Mouse (Mus musculus) spleen, postnatal 10 days (tissue): ENCODE measurements at regions not wholly inside any gene's neighbourhood (a gene's known extent, or its start where the extent isn't known, plus 50 kb on each side); places are given as distances from the start of the nearest gene placed in this dataset.
"Not testable (repeated sequence)": the region's sequence is repeated elsewhere in the genome, so short reads cannot be mapped to it uniquely, and the experiment has no call there.

Experiments used
- DNase-seq, 2 experiments: peaks; one replicate each; pipeline ENCODE4 v3.0.0; 2021 to 2022; ENCODE audit warnings: low spot score in 2 of 2

- DNase-seq = no peak
Measured at GRCm38 (mm10) chr16:15157852-15158251, 159.4 kb upstream of the Gm21897 start.

GRCm38 (mm10) chr16:15175516-15175915 lies 141.7 kb upstream of the Gm21897 start:
- DNase-seq = no peak

GRCm38 (mm10) chr16:15185714-15186113 lies 131.5 kb upstream of the Gm21897 start:
- DNase-seq = no peak

- no peak for DNase-seq
Measured at GRCm38 (mm10) chr16:15194926-15195711, 122.1 kb upstream of the Gm21897 start.

GRCm38 (mm10) chr16:15195931-15196330 lies 121.3 kb upstream of the Gm21897 start:
- DNase-seq = not testable (repeated sequence)

GRCm38 (mm10) chr16:15196855-15197254 lies 120.4 kb upstream of the Gm21897 start:
- no peak for DNase-seq

- no peak for DNase-seq
Measured at GRCm38 (mm10) chr16:15215921-15216320, 101.3 kb upstream of the Gm21897 start.

GRCm38 (mm10) chr16:15220961-15221547 lies 96.2 kb upstream of the Gm21897 start:
- DNase-seq = no peak

GRCm38 (mm10) chr16:15237836-15238235 lies 79.4 kb upstream of the Gm21897 start:
- no peak for DNase-seq

- DNase-seq = no peak
Measured at GRCm38 (mm10) chr16:15238449-15238848, 78.8 kb upstream of the Gm21897 start.

GRCm38 (mm10) chr16:15250186-15250585 lies 67.1 kb upstream of the Gm21897 start:
- no peak for DNase-seq

GRCm38 (mm10) chr16:15251686-15252085 lies 65.6 kb upstream of the Gm21897 start:
- no peak for DNase-seq

- no peak for DNase-seq
Measured at GRCm38 (mm10) chr16:15252666-15253347, 64.5 kb upstream of the Gm21897 start.

GRCm38 (mm10) chr16:15253348-15253693 lies 63.9 kb upstream of the Gm21897 start:
- no peak for DNase-seq

- no peak for DNase-seq
Measured at GRCm38 (mm10) chr16:15254669-15255068, 62.6 kb upstream of the Gm21897 start.

- DNase-seq = no peak
Measured at GRCm38 (mm10) chr16:15259474-15259873, 57.8 kb upstream of the Gm21897 start.

GRCm38 (mm10) chr16:15260069-15260468 lies 57.2 kb upstream of the Gm21897 start:
- DNase-seq = no peak
